Mouse (Mus musculus) retina, embryonic 14.5 days (tissue): ENCODE measurements around the gene Smurf1.

Experiments
- DNase-seq: peaks from one replicate; pipeline ENCODE4 v3.0.0-alpha.2; 2015; ENCODE audit warnings: low spot score

Gene Smurf1

GRCm38 (mm10) chr5:144965639-144966351 lies at the start of gene Smurf1:
Gene Smurf1 (minus strand): TSS chr5:144965847.
- peak; percentile 89 for DNase-seq

GRCm38 (mm10) chr5:145014278-145014677 lies 48.6 kb upstream of the Smurf1 start:
- DNase-seq, result no peak

GRCm38 (mm10) chr5:145008878-145009659 lies 43.4 kb upstream of the Smurf1 start:
- no peak for DNase-seq

- no peak for DNase-seq
These were observed 39.9 kb upstream of the Smurf1 start for GRCm38 (mm10) chr5:145005596-145005995.

GRCm38 (mm10) chr5:145004495-145004894 lies 38.8 kb upstream of the Smurf1 start:
- no peak for DNase-seq

- DNase-seq, result no peak
These were observed 37.7 kb upstream of the Smurf1 start for GRCm38 (mm10) chr5:145003362-145003761.

- DNase-seq, result peak; percentile 41
These were observed 32.8 kb upstream of the Smurf1 start for GRCm38 (mm10) chr5:144998491-144998890.

GRCm38 (mm10) chr5:144990481-144990880 lies 24.8 kb upstream of the Smurf1 start:
- DNase-seq, result no peak

- no peak for DNase-seq
These were observed 24.4 kb upstream of the Smurf1 start for GRCm38 (mm10) chr5:144990051-144990450.

- DNase-seq, result no peak
These were observed 23.4 kb upstream of the Smurf1 start for GRCm38 (mm10) chr5:144989061-144989405.

GRCm38 (mm10) chr5:144988340-144989060 lies 22.9 kb upstream of the Smurf1 start:
- DNase-seq, result peak; percentile 71

GRCm38 (mm10) chr5:144987561-144987960 lies 21.9 kb upstream of the Smurf1 start:
- DNase-seq, result no peak

GRCm38 (mm10) chr5:144984839-144985238 lies 19.2 kb upstream of the Smurf1 start:
- DNase-seq, result no peak

- DNase-seq, result no peak
These were observed 17.6 kb upstream of the Smurf1 start for GRCm38 (mm10) chr5:144983227-144983626.

GRCm38 (mm10) chr5:144979110-144979509 lies 13.5 kb upstream of the Smurf1 start:
- DNase-seq, result no peak

GRCm38 (mm10) chr5:144978533-144979107 lies 13.0 kb upstream of the Smurf1 start:
- no peak for DNase-seq

- DNase-seq, result no peak
These were observed 5.6 kb upstream of the Smurf1 start for GRCm38 (mm10) chr5:144971266-144971665.

- DNase-seq, result peak; percentile 95
These were observed 592 bp downstream of the Smurf1 start for GRCm38 (mm10) chr5:144964872-144965638.

GRCm38 (mm10) chr5:144964465-144964864 lies 1.2 kb downstream of the Smurf1 start:
- DNase-seq, result no peak

- peak; percentile 68 for DNase-seq
These were observed 1.8 kb downstream of the Smurf1 start for GRCm38 (mm10) chr5:144963817-144964261.

GRCm38 (mm10) chr5:144963401-144963800 lies 2.2 kb downstream of the Smurf1 start:
- DNase-seq, result no peak

GRCm38 (mm10) chr5:144958271-144958670 lies 7.4 kb downstream of the Smurf1 start:
- no peak for DNase-seq
